Mouse (Mus musculus) C2C12 (cell line): ENCODE results near the gene Rundc3a.

ENCODE experiments used
- CTCF ChIP-seq: IDR thresholded peaks from one replicate; pipeline ENCODE4 v1.5.1; 2011; ENCODE audit not compliant: control insufficient read depth, insufficient read depth, insufficient read length
- MAX ChIP-seq: IDR thresholded peaks from one replicate; pipeline ENCODE4 v1.6.1; 2011; ENCODE audit warnings: mild to moderate bottlenecking, control low read depth
- MYOD1 ChIP-seq: IDR thresholded peaks from one replicate; pipeline ENCODE4 v1.6.1; 2011; ENCODE audit warnings: low read depth; ENCODE audit not compliant: control insufficient read depth, insufficient read length
- MYOG ChIP-seq: IDR thresholded peaks from one replicate; pipeline ENCODE4 v1.6.1; 2011; ENCODE audit not compliant: control insufficient read depth, insufficient read length; ENCODE audit errors: extremely low read depth
- USF1 ChIP-seq: IDR thresholded peaks from one replicate; pipeline ENCODE4 v1.6.1; 2011; ENCODE audit warnings: low read depth, mild to moderate bottlenecking, control low read depth, moderate library complexity

GRCm38 (mm10) chr11:102436471-102436790 lies 43.2 kb downstream of the Rundc3a start:
- TF ChIP-seq CTCF (no peak), MYOD1 (no peak), MAX (no peak), USF1 (no peak), MYOG (no peak)
